Mouse (Mus musculus): ENCODE data around the gene Spaca7. TPM values are rescaled to one million over a fixed set of nuclear protein-coding genes. Genes with fewer than 3 reads are reported as not detected.
"Not testable (repeated sequence)": the region's sequence is repeated elsewhere in the genome, so short reads cannot be mapped to it uniquely, and the experiment has no call there.

The Spaca7 gene
- total RNA-seq, 2 experiments from 2014 or later: not detected

DNA sequence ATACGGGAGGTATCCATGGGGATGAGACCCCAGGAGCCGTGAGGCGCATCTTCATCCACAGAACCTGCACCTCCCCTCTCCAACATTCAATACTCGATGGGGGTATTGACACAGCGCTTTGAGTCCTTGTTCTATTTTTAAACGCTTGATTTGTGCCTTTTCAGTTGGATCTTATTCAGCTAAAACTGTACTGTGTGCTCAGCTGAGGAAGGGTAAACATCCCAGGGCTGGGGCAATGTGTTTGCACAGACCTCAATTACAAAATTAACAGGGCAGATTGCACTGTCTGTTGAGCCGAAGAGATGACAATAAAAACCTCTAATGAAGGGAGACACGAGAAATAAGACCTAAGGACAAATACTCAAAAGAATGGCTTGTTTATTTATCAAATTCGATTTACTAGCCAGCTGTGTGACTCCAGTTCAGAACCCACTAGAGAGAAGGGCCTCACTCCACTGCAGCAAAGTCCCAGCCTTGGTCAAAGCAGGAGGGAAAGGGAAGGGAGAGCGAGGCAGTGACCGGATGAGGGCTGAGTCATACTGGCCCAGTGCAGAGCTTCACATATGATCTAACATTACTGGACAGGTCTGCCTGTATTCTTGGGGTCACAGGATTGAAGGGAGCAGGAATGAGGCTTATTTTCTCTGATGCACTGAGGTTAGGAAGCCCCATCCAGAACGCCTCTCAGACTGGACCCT lies 37.1 kb downstream of the Spaca7 start:
- DNase-seq: no peak

DNA sequence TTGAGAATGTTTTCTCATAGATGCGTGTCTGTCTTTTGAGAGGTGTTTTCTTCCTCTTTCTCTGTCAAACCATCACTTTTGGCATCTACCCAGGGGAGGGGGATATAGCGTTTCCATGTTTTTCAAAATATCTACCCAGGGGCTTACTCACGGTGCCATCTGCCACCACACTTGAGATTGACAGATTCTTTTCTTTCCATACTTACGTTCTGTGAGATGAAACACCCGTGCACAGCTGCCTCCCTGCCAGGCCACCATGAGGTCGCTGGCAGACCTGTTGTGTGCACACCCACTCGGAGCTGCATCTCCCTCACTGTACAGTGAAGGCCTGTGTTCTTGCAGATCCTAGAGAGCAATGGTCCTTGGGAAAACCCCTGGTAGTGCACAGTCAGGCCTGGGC lies 40.4 kb downstream of the Spaca7 start:
- DNase-seq: no peak

DNA sequence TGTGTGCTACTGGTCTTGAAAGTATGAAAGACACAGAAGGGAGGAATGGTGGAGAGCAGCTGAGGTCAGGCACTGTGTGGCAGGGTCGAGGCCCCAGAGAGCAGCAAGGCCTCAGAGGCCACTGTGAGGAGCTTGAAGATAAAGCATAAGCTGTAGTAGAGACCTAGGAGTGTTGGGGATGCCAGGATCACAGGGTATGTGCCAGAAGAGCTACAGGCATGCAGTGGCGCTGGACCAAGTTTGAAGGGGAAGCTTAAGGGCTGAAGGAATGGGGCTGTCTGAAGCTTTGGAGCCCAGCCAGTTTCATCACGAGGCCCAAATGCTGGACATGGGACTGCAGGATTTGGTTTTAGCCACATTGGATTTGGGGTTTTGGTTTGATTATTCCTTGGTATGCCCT lies 44.5 kb downstream of the Spaca7 start:
- not testable (repeated sequence) for DNase-seq

DNA sequence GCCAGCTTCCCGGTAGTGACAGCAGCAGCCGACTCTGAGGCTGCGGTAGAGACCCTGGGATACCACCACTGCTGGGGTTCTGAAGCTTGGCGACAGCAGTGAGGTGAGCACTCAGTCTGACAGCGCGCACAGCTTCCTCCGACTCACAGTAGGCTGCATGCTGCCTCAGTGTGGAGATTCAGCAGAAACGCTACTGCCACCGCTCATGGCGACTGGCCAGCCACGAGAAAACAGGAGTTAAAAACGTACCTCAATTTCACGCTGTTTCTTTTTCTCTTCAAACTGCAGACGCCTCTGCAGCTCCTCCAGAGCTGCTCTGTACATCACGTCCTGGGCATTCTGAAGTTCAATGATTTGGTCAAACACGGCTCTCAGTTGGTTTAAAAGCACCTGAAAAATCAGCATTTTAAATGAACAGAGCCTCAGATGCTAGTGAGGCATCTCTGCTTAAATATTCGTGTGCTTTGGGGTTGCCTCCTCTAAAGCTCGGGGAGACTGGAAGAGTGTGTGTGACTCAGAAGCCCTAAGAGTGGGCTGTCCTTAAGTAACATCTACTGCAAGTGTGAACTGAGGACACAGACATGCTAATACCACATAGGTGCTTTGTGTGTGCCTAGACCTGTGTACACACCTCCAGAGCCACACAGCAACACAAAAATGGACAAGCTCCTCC lies 48.9 kb downstream of the Spaca7 start:
- DNase-seq: no peak

DNA sequence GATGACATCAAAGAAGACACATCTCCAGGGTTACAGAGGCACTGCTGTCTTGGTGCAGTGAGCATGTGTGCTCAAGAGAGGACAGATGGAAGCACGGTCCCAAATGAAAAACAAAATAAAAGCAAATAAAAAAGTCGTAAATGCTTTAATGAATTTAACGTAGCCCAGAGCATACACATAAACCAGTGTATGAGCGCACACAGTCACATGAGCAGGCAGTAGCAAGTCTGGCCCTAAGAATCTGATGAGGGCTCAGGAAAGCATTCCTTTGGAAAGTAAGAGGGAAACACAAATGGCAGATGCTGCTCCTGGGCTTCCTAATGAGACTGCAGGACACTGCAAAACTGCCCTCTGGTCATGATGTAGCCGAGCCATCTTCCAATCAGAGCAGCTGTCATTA lies 53.1 kb downstream of the Spaca7 start:
- no peak for DNase-seq

DNA sequence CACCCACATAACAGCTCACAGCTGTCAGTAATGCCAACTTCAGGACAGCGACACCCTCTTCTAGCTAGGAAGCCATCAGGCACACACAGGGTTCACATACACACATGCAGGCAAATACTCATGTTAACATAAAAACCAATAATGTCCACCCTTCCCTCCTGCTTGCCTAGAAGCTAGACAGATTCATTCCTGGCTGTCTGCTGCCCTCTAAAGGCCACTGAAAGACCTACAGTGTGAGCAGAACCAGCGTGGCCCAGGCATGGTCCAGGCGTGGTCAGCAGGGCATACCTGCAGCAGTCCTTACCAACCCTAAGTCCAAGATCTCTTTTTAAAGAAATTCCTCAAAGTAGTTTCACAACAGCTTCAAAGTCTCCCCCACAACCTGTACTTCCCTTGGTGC lies 56.2 kb downstream of the Spaca7 start:
- peak; percentile 37 for DNase-seq

DNA sequence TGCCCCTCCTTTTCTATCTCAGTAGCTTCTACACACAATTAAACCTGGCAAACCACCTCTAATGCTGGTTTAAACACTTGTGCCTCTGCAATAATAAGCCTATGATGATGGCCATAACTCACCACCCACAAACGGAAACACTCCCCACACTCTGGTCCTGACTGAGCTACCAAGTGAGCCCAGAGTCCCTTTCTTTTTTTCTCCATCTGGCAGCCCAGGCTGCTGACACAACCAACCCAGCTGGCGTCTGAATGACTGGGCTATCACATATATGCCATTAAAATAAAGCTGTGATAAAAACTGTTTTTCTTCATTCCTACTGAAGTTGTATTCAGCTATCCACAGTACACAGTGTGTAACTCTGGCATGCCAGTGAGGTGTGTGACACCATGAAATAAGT lies 62.5 kb downstream of the Spaca7 start:
- DNase-seq: no peak

DNA sequence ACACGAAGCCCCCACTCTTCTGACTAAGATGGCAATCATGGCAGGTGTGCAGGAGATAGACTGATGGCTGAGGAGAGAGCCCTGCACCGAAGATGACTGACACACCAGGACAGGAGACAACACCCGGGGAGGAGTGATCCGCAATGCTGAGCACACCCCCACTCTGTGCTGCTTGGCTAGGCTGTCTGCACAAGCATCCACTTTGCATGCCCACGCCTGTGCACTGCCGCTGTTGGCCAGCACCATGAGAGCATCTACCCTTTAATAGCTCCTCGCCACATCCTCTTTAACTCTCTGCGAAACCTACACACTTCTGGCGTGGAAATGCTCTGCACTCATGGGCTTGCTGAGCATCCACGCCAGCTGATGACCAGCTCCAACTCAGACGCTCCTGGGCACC lies 65.6 kb downstream of the Spaca7 start:
- DNase-seq: no peak

DNA sequence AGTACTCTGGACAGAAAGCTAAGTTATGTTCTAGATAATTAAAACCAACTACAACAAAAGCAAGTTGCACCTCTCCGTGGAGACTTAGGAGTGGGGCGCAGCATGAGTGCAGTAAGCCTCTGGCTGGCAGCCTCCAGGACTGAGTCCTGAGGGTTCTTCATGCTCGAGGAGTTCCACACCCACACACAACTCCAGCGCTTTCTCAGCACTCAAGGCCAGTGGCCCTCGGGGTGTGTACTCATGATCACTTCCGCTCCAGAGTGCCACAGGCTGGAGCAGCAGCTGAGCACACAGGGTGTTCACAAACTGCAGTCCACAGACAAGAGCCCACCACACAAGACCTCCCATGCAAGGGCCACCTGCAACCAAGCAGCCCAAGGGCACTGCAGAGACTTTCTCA lies 68.7 kb downstream of the Spaca7 start:
- no peak for DNase-seq

DNA sequence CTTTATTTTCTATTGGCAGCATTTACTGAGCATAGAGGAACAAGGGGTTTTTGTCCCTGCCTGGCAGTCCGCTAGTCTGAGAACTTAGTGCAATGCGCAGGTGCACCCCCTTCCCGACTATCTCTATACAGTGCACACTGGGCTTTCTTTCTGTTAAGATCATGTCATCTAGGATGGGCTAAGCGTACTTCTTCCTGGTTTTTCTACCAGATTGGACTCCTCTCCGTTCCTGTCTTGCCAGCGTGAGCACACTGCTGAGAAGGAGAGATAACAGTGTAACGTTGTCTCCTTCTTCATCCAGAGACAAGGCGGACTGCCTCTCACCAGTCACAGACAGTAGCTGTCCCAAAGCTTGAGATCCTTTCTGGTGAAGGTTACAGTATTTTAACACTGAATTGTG lies 71.5 kb downstream of the Spaca7 start:
- no peak for DNase-seq

DNA sequence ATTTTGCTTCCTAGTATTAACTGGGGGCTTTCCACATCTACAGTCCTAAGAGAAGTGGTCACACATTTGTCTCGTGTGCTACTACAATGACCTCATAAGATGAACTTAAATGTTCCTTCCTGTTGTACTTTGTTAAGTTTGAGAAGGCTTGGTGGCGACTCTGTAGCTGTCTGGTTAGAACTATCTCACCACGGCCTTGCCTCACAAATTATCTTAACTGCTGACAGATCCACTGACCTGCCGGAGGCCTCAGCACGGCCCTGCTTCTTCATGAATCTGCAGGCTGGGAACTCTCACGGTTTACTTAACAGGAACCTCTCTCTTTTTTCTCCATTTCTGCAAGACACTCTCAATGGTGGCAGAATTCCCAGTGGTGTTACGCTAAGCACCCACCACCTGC lies 72.1 kb downstream of the Spaca7 start:
- no peak for DNase-seq

DNA sequence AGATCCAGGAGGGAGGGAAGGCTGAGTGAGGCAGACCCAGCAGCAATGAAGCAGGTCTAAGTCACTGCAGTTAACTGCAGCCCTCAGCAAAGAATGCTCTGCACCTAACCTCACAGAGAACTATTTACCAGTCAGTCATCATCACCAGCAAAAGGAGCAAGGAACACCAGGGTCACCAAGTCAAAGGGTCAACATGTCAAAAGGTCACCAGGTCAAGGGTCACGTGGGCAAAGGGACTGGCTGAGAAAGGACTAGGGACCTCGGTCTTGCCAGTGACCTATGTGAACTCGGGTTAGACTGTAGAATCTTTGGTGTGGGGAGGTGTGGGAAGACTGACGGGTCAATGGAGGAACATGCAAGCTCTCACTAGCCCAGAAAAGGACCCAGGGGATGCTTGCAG lies 73.7 kb downstream of the Spaca7 start:
- no peak for DNase-seq

DNA sequence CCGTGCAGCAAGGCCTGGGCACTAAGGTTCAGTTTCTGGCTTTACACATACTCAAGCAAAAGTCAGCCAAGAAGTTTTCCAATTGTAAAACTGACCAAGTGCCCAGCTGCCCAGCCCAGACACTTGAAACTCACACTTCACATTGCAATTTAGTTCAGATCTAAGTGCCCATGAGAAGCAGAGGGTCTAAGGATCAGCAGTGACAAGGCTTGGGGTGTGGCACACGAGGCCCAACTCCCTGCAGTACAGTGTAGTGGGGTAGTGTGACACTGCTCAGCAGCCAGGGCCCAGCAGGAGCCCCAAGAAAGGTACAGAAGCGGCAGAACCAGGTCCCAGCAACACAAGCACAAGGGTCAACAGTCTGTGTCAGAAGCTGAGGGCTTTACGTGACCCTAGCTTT lies 76.1 kb downstream of the Spaca7 start:
- no peak for DNase-seq

Other genes with a start within 250 kb of the Spaca7 start
- gene Sox1, start 177.7 kb upstream of the Spaca7 start, total RNA-seq (2021): under 1 TPM in 1 of 2 experiments, not detected in 1; 0.05 TPM
- 10 to 100 TPM; 10.6 to 13.9 TPM for gene Tubgcp3, start 99.2 kb downstream of the Spaca7 start, total RNA-seq (2021)
- 10 to 100 TPM; 22.9 to 28.4 TPM for gene Atp11a, start 184.0 kb downstream of the Spaca7 start, total RNA-seq (2021)

Measured in gastrocnemius, postnatal 10 days (tissue).